23 mouse cellular contexts compared by ENCODE assay signal in the genomic region with DNA sequence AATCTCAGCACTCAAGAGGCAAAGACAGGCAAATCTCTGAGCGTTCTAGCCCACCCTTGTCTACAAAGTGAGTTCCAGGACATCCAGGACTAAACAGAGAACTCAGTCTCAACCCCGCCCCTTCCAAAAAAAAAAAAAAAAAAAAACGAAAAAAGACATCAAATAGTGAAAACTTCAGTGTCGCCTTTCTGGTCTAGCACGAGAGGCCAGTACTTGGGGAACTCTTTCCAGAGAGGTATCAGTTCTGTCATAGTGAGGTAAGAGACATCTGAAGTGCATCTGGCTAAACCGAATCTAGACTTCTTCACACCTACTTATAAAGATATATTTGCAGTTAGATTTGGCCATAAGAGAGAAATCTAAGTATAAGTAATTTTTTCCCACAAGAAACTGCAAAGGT.
DNase-seq lines count a peak whose midpoint lies in the region; ATAC-seq and TF ChIP-seq lines count a peak whose summit lies in the region.
"Had no signal": no experiment of that assay in that cellular context is flagged by ENCODE, and none has a peak within 500 bp of the region (broad histone marks: within the 10 kb centered on the region; RNA-seq: fewer than 3 reads in every experiment).

No protein-coding gene starts in this region.

- H3K4me2 ChIP-seq in forebrain, embryonic 13.5 days, result no peak overlapping the region
- no peak overlapping the region for H3K4me2 ChIP-seq in hindbrain, embryonic 12.5 days (replicated peaks)
- no peak overlapping the region for H3K4me2 ChIP-seq in hindbrain, embryonic 13.5 days
- H3K4me2 ChIP-seq in midbrain, embryonic 11.5 days, result no peak overlapping the region
- no peak overlapping the region for H3K4me2 ChIP-seq in midbrain, postnatal 0 days (ENCODE audit: low read depth, low read length, poor library complexity, severe bottlenecking)
- no peak overlapping the region for H3K4me2 ChIP-seq in neural tube, embryonic 11.5 days (ENCODE audit: low read depth)
- no peak overlapping the region for H3K4me2 ChIP-seq in neural tube, embryonic 15.5 days
- H3K4me2 ChIP-seq: forebrain, embryonic 15.5 days; heart, embryonic 12.5 days; heart, embryonic 15.5 days; hindbrain, embryonic 15.5 days had no signal

- H3K27me3 ChIP-seq in forebrain, embryonic 10.5 days (ENCODE audit: poor library complexity, severe bottlenecking), result no peaks in the 10 kb centered on the region
- H3K27me3 ChIP-seq in forebrain, embryonic 13.5 days, result no peaks in the 10 kb centered on the region
- no peaks in the 10 kb centered on the region for H3K27me3 ChIP-seq in hindbrain, embryonic 12.5 days
- no peaks in the 10 kb centered on the region for H3K27me3 ChIP-seq in hindbrain, embryonic 13.5 days
- no peaks in the 10 kb centered on the region for H3K27me3 ChIP-seq in midbrain, embryonic 11.5 days (ENCODE audit: control insufficient read depth, insufficient read depth, low read length)
- no peaks in the 10 kb centered on the region for H3K27me3 ChIP-seq in midbrain, postnatal 0 days (ENCODE audit: insufficient read depth, low read length)
- H3K27me3 ChIP-seq in neural tube, embryonic 11.5 days (ENCODE audit: control insufficient read depth, insufficient read depth, low read length), result no peaks in the 10 kb centered on the region
- H3K27me3 ChIP-seq in neural tube, embryonic 15.5 days (replicated peaks), result no peaks in the 10 kb centered on the region
- H3K27me3 ChIP-seq: forebrain, embryonic 15.5 days; hindbrain, embryonic 15.5 days; Patski had no signal

- H3K9ac ChIP-seq in forebrain, embryonic 13.5 days, result no peak overlapping the region
- H3K9ac ChIP-seq in hindbrain, embryonic 12.5 days, result no peak overlapping the region
- no peak overlapping the region for H3K9ac ChIP-seq in hindbrain, embryonic 13.5 days
- no peak overlapping the region for H3K9ac ChIP-seq in midbrain, embryonic 11.5 days (ENCODE audit: low read length)
- H3K9ac ChIP-seq in midbrain, postnatal 0 days (replicated peaks; ENCODE audit: low read length, poor library complexity, severe bottlenecking), result no peak overlapping the region
- H3K9ac ChIP-seq in neural tube, embryonic 11.5 days (ENCODE audit: low read length), result no peak overlapping the region
- no peak overlapping the region for H3K9ac ChIP-seq in neural tube, embryonic 15.5 days (replicated peaks)
- H3K9ac ChIP-seq: forebrain, embryonic 15.5 days; heart, embryonic 12.5 days; heart, embryonic 15.5 days; hindbrain, embryonic 15.5 days had no signal

- 0 out of 2 replicates have a peak overlapping the region, but pooled peaks have one; percentile 64 for H3K27ac ChIP-seq in forebrain, embryonic 10.5 days
- H3K27ac ChIP-seq in forebrain, embryonic 13.5 days, result no peak overlapping the region
- H3K27ac ChIP-seq in hindbrain, embryonic 12.5 days, result peak overlapping the region; percentile 23; the same call in 1 of the 2 replicates
- no peak overlapping the region for H3K27ac ChIP-seq in hindbrain, embryonic 13.5 days
- H3K27ac ChIP-seq in midbrain, embryonic 11.5 days (ENCODE audit: low read depth, low read length), result peak overlapping the region; percentile 49; the same call in 1 of the 2 replicates
- H3K27ac ChIP-seq in midbrain, postnatal 0 days (ENCODE audit: low read depth, low read length), result no peak overlapping the region
- no peak overlapping the region for H3K27ac ChIP-seq in neural tube, embryonic 11.5 days (ENCODE audit: low read depth, low read length)
- H3K27ac ChIP-seq in neural tube, embryonic 15.5 days (replicated peaks), result no peak overlapping the region
- H3K27ac ChIP-seq: forebrain, embryonic 15.5 days; heart, embryonic 15.5 days; hindbrain, embryonic 15.5 days had no signal

- H3K4me3 ChIP-seq in forebrain, embryonic 10.5 days, result no peak overlapping the region
- no peak overlapping the region for H3K4me3 ChIP-seq in forebrain, embryonic 13.5 days
- no peak overlapping the region for H3K4me3 ChIP-seq in hindbrain, embryonic 12.5 days
- H3K4me3 ChIP-seq in hindbrain, embryonic 13.5 days, result no peak overlapping the region
- no peak overlapping the region for H3K4me3 ChIP-seq in midbrain, embryonic 11.5 days (ENCODE audit: low read depth, low read length)
- no peak overlapping the region for H3K4me3 ChIP-seq in midbrain, postnatal 0 days (ENCODE audit: low read depth, low read length)
- H3K4me3 ChIP-seq in neural tube, embryonic 11.5 days (ENCODE audit: low read depth, low read length), result no peak overlapping the region
- H3K4me3 ChIP-seq in neural tube, embryonic 15.5 days (replicated peaks), result no peak overlapping the region
- H3K4me3 ChIP-seq: forebrain, embryonic 15.5 days; heart, embryonic 12.5 days; heart, embryonic 15.5 days; hindbrain, embryonic 15.5 days had no signal

- 79% methylated on average over 6 of the region's 6 CpGs for WGBS in forebrain, embryonic 10.5 days
- 54% methylated on average over 6 of the region's 6 CpGs for WGBS in forebrain, embryonic 13.5 days
- 36% methylated on average over 6 of the region's 6 CpGs for WGBS in hindbrain, embryonic 12.5 days
- WGBS in hindbrain, embryonic 13.5 days, result 30% methylated on average over 6 of the region's 6 CpGs
- WGBS in midbrain, embryonic 11.5 days, result 56% methylated on average over 6 of the region's 6 CpGs
- WGBS in midbrain, postnatal 0 days, result 53% methylated on average over 6 of the region's 6 CpGs
- 63% methylated on average over 6 of the region's 6 CpGs for whole genome bisulfite sequencing in neural tube, embryonic 11.5 days
- WGBS in neural tube, embryonic 15.5 days, result 57% methylated on average over 6 of the region's 6 CpGs

- no peak for TF ChIP-seq CTCF in midbrain, postnatal 0 days (IDR thresholded peaks at IDR 0.05)

- no peak for DNase-seq in forebrain, embryonic 10.5 days (ENCODE audit: extremely low spot score, low spot score)
- DNase-seq in midbrain, embryonic 11.5 days (ENCODE audit: low spot score, missing footprints), result no peak
- no peak for DNase-seq in midbrain, postnatal 0 days (ENCODE audit: low spot score)
- DNase-seq in neural tube, embryonic 11.5 days (ENCODE audit: low spot score), result no peak
- DNase-seq: adrenal gland, postnatal 10 days; adrenal gland, postnatal 36 days; cerebellum, adult 18-20 months; cerebellum, adult 9-10 months; cerebellum, postnatal 14 days; gastrocnemius, postnatal 25 days; heart, adult 18-20 months; heart, postnatal 10 days; heart, postnatal 36 days had no signal

- ATAC-seq in forebrain, embryonic 13.5 days, result no peak
- no peak for ATAC-seq in hindbrain, embryonic 12.5 days (ENCODE audit: low FRiP score)
- no peak for ATAC-seq in hindbrain, embryonic 13.5 days (ENCODE audit: low FRiP score)
- ATAC-seq in midbrain, embryonic 11.5 days (ENCODE audit: low FRiP score), result peak; percentile 45; the same call in 1 of the 2 replicates
- no peak for ATAC-seq in midbrain, postnatal 0 days (ENCODE audit: low FRiP score)
- peak; percentile 35 for ATAC-seq in neural tube, embryonic 11.5 days (ENCODE audit: insufficient read depth, low FRiP score, low TSS enrichment)
- ATAC-seq in neural tube, embryonic 15.5 days (ENCODE audit: low FRiP score), result no peak
- ATAC-seq: forebrain, embryonic 15.5 days; Patski had no signal

- H3K4me1 ChIP-seq in forebrain, embryonic 10.5 days, result peaks cover 24% of the 10 kb centered on the region
- peaks cover 18% of the 10 kb centered on the region for H3K4me1 ChIP-seq in forebrain, embryonic 13.5 days
- H3K4me1 ChIP-seq in hindbrain, embryonic 12.5 days, result peaks cover 11% of the 10 kb centered on the region; the same call in 1 of the 2 replicates
- H3K4me1 ChIP-seq in hindbrain, embryonic 13.5 days (replicated peaks), result peaks cover 36% of the 10 kb centered on the region
- H3K4me1 ChIP-seq in midbrain, embryonic 11.5 days (ENCODE audit: control insufficient read depth, insufficient read depth, low read length), result peaks cover 14% of the 10 kb centered on the region
- H3K4me1 ChIP-seq in midbrain, postnatal 0 days (ENCODE audit: insufficient read depth, low read length), result 0 out of 2 replicates have a peak, but pooled peaks cover 3% of the 10 kb centered on the region
- no peaks in the 10 kb centered on the region; the same call in 1 of the 2 replicates for H3K4me1 ChIP-seq in neural tube, embryonic 11.5 days (ENCODE audit: control insufficient read depth, insufficient read depth, low read length)
- H3K4me1 ChIP-seq in neural tube, embryonic 15.5 days, result no peaks in the 10 kb centered on the region; the same call in 1 of the 2 replicates
- H3K4me1 ChIP-seq: heart, embryonic 15.5 days had no signal

- no peaks in the 10 kb centered on the region for H3K9me3 ChIP-seq in forebrain, embryonic 10.5 days
- H3K9me3 ChIP-seq in forebrain, embryonic 13.5 days (replicated peaks), result no peaks in the 10 kb centered on the region
- no peaks in the 10 kb centered on the region for H3K9me3 ChIP-seq in hindbrain, embryonic 12.5 days (replicated peaks)
- no peaks in the 10 kb centered on the region for H3K9me3 ChIP-seq in hindbrain, embryonic 13.5 days
- H3K9me3 ChIP-seq in midbrain, embryonic 11.5 days (ENCODE audit: control insufficient read depth, low read length), result no peaks in the 10 kb centered on the region
- no peaks in the 10 kb centered on the region for H3K9me3 ChIP-seq in midbrain, postnatal 0 days (ENCODE audit: low read length)
- H3K9me3 ChIP-seq in neural tube, embryonic 11.5 days (ENCODE audit: control insufficient read depth, low read length), result no peaks in the 10 kb centered on the region
- no peaks in the 10 kb centered on the region for H3K9me3 ChIP-seq in neural tube, embryonic 15.5 days (replicated peaks)
- H3K9me3 ChIP-seq: forebrain, embryonic 15.5 days; heart, embryonic 12.5 days; heart, embryonic 15.5 days; hindbrain, embryonic 15.5 days had no signal

- no peaks in the 10 kb centered on the region for H3K36me3 ChIP-seq in forebrain, embryonic 10.5 days (replicated peaks)
- no peaks in the 10 kb centered on the region for H3K36me3 ChIP-seq in forebrain, embryonic 13.5 days (ENCODE audit: poor library complexity, severe bottlenecking)
- no peaks in the 10 kb centered on the region for H3K36me3 ChIP-seq in hindbrain, embryonic 12.5 days
- no peaks in the 10 kb centered on the region for H3K36me3 ChIP-seq in hindbrain, embryonic 13.5 days
- H3K36me3 ChIP-seq in midbrain, embryonic 11.5 days (ENCODE audit: control insufficient read depth, insufficient read depth, low read length), result no peaks in the 10 kb centered on the region
- H3K36me3 ChIP-seq in midbrain, postnatal 0 days (ENCODE audit: insufficient read depth, low read length), result no peaks in the 10 kb centered on the region
- H3K36me3 ChIP-seq in neural tube, embryonic 11.5 days (ENCODE audit: control insufficient read depth, insufficient read depth, low read length), result no peaks in the 10 kb centered on the region
- H3K36me3 ChIP-seq in neural tube, embryonic 15.5 days, result no peaks in the 10 kb centered on the region
- H3K36me3 ChIP-seq: forebrain, embryonic 15.5 days; G1E; heart, embryonic 12.5 days; heart, embryonic 15.5 days; hindbrain, embryonic 15.5 days had no signal

Comparison
In these comparisons a context has a peak if more than half of its experiments do, and no peak if none do; other contexts are left out.
1. H3K27ac ChIP-seq: peak in forebrain, embryonic 10.5 days (single experiment), hindbrain, embryonic 12.5 days (single experiment) and midbrain, embryonic 11.5 days (single experiment); none in forebrain, embryonic 13.5 days (single experiment), hindbrain, embryonic 13.5 days (single experiment), midbrain, postnatal 0 days (single experiment), neural tube, embryonic 11.5 days (single experiment) and neural tube, embryonic 15.5 days (single experiment).
2. ATAC-seq: peak in midbrain, embryonic 11.5 days (single experiment) and neural tube, embryonic 11.5 days (single experiment); none in forebrain, embryonic 13.5 days (single experiment), hindbrain, embryonic 12.5 days (single experiment), hindbrain, embryonic 13.5 days (single experiment), midbrain, postnatal 0 days (single experiment) and neural tube, embryonic 15.5 days (single experiment).